Mouse (Mus musculus): ENCODE measurements at regions not wholly inside any gene's neighbourhood (a gene's known extent, or its start where the extent isn't known, plus 50 kb on each side); places are given as distances from the start of the nearest gene placed in this dataset.

DNA sequence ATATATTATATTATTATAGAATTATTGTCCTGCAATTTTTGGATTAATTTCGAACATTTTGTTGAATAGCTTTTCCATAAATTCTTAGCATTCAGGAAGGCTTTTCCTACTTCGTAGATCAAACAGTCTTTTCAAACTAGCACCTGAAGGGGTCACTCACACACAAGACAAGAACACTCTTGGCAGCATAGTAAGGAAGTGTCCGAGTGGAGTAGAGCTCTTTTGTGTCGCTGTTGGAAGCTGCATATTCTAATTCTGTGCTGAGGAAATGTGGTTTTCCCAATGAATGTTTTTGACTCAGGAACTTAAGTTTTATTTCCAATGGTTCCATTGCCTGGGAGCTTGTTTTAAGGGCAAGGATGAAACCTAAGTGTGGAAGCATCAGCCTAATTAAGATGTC lies 290.2 kb upstream of the Fam241a start:
- TF ChIP-seq CTCF (IDR thresholded peaks at IDR 0.05; ENCODE audit: control insufficient read depth, insufficient read depth, low read length) (no peak), POLR2A (IDR thresholded peaks at IDR 0.05; ENCODE audit: borderline replicate concordance, control insufficient read depth, low read depth, low read length) (no peak)
